Mouse (Mus musculus) hematopoietic stem cell, adult 5-6 weeks (primary cell): ENCODE results near the gene Cilp. TPM values are rescaled to one million over a fixed set of nuclear protein-coding genes. Genes with fewer than 3 reads are reported as not detected.
"Not testable (repeated sequence)": the region's sequence is repeated elsewhere in the genome, so short reads cannot be mapped to it uniquely, and the experiment has no call there.

Experiments
- ATAC-seq, 2 experiments: fragments of 125-278 bp in 1 of 2; replicated peaks in 1 of 2; 2 replicates each; pipeline ENCODE4 v1.8.0; 2016 to 2017; ENCODE audit warnings: inconsistent platforms in 2 of 2, mild to moderate bottlenecking in 2 of 2, moderate number of reproducible peaks in 2 of 2, low read depth in 1 of 2, moderate TSS enrichment in 1 of 2; ENCODE audit not compliant: low FRiP score in 2 of 2, poor library complexity in 2 of 2, severe bottlenecking in 2 of 2, insufficient read depth in 1 of 2, low TSS enrichment in 1 of 2
- total RNA-seq: library from RNA; stranded (forward); fragments of 172-1452, 232-1000 nt; gene quantifications from 2 replicates; pipeline ENCODE4 v1.2.3, GENCODE M21; 2017

Cilp gene
- total RNA-seq, 1 experiment from 2014 or later: not detected

- no peak for ATAC-seq
Measured at GRCm38 (mm10) chr9:65281536-65282151, 16.7 kb downstream of the Cilp start.

GRCm38 (mm10) chr9:65283301-65283700 lies 18.3 kb downstream of the Cilp start:
- ATAC-seq: peak; percentile 49 to 69; a peak in 2 of 4 replicates

- ATAC-seq: not testable (repeated sequence)
Measured at GRCm38 (mm10) chr9:65288252-65288651, 23.3 kb downstream of the Cilp start.

- ATAC-seq: no peak
Measured at GRCm38 (mm10) chr9:65289988-65290387, 25.0 kb downstream of the Cilp start.

- ATAC-seq: no peak
Measured at GRCm38 (mm10) chr9:65292421-65292820, 27.4 kb downstream of the Cilp start.

GRCm38 (mm10) chr9:65293119-65293518 lies 28.1 kb downstream of the Cilp start:
- ATAC-seq: no peak

GRCm38 (mm10) chr9:65293580-65293972 lies 28.6 kb downstream of the Cilp start:
- ATAC-seq: no peak

GRCm38 (mm10) chr9:65293973-65294715 lies 29.2 kb downstream of the Cilp start, which contains the start of gene Clpx:
TSS of gene Clpx (plus strand) at chr9:65294260.
- peak; percentile 89 to 91 for ATAC-seq

- ATAC-seq: 0 out of 4 replicates have a peak, but pooled peaks of 1 of the 2 experiments have one; percentile 6
Measured at GRCm38 (mm10) chr9:65294716-65295378, 29.9 kb downstream of the Cilp start.

GRCm38 (mm10) chr9:65297056-65297455 lies 32.1 kb downstream of the Cilp start:
- ATAC-seq: no peak

- ATAC-seq: no peak
Measured at GRCm38 (mm10) chr9:65298761-65299160, 33.8 kb downstream of the Cilp start.

- no peak for ATAC-seq
Measured at GRCm38 (mm10) chr9:65299650-65300049, 34.7 kb downstream of the Cilp start.

- no peak for ATAC-seq
Measured at GRCm38 (mm10) chr9:65302327-65302983, 37.5 kb downstream of the Cilp start.

GRCm38 (mm10) chr9:65303586-65303985 lies 38.6 kb downstream of the Cilp start:
- ATAC-seq: no peak

GRCm38 (mm10) chr9:65304300-65304699 lies 39.3 kb downstream of the Cilp start:
- no peak for ATAC-seq

GRCm38 (mm10) chr9:65306672-65307071 lies 41.7 kb downstream of the Cilp start:
- ATAC-seq: no peak

GRCm38 (mm10) chr9:65308011-65308410 lies 43.0 kb downstream of the Cilp start:
- ATAC-seq: no peak
